Mouse (Mus musculus): Measurements from ENCODE around the gene Tmem266.

DNA sequence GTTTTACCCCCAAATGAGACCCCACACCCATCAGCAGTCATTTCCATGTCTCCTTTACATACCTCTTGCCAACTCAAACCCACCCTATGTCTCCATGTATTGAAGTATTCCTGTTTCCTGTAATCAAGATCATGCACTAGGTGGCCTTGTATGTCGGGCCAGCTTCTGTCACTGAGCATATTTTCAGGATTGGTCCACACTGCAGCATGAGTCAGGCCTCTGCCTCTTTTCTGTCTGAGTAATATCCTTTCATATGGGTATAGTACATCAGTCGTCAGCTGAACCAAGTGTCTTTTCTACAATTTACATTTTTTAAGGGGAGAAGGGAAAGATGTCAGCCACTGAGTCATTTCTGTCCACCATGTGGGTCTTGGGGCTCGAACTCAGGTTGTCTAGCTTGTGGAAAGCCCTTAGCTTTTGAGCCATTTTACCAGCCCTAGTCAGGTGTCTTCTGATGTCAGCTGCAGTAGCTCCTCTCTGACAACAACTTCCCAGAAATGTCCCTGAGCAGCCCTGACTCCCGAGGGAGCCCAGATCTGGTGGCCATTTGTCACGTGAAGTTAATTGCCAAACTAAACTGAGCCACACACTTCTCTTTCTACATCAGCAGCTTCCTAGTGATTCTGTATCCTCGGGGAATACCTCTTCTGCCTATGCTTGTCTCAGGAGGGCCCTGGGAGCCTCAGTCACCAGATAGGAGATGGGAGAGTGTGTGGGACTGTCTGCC lies 78.4 kb downstream of the Tmem266 start:
- TF ChIP-seq CTCF (IDR thresholded peaks at IDR 0.05; ENCODE audit: extremely low read depth, insufficient read depth, low read length) (no peak), POLR2A (IDR thresholded peaks at IDR 0.05; ENCODE audit: extremely low read depth, insufficient read depth, low read length) (no peak)

Measured in cortical plate, adult 2 months (tissue).